Mouse (Mus musculus) inflammation-experienced regulatory T-cells, adult 6 months (primary cell): ENCODE results near the gene Soga3. TPM values are rescaled to one million over a fixed set of nuclear protein-coding genes. Genes with fewer than 3 reads are reported as not detected.

Experiments
- ATAC-seq: one replicate; pipeline ENCODE4 v1.8.0; 2017
- polyA plus RNA-seq, 3 experiments: library from polyadenylated mRNA; unstranded; fragments of 100-300 nt; shearing (Covaris generic); gene quantifications; one replicate each; pipeline ENCODE4 v1.2.1; 2017

Gene Soga3
- polyA plus RNA-seq, 3 experiments from 2014 or later: not detected

DNA sequence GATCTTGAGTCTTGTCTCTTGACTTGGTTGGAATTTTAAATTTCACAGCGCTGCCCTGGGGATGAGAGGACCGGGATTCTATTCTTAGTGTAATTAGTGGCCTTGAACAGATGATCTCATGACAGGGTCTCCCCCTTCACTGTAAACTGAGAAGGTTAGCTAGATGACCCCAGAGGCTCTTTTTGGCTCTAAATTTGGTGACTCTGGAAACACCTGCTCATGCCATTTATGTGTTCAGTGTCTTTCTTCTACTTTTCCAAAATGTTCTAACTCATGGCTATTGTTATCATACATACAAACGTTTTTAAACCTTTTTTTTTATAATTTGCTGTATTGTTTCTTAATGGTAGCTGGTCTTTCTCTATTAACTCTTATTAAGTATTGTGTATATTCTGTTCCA, 65.1 kb downstream of the Soga3 start:
- no peak for ATAC-seq

DNA sequence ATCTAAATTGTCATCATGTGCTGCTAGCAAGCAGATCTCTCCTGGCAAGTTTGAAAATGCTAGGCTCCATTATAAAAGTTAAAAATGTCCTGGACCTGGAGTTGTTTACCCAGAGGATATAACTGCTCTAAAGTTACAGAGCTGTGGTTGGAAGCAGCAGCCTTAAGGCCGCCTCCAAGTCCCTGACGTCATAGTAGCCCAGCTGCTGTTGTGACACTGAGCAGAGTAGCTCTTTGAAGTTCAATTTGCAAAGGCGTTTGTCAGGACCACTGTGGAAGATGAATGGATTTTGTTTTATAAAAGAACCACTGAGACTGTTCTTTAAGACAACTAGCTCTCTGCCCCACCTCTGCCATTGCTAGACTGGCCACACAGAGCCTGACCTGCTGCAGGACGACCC, 67.8 kb downstream of the Soga3 start, which contains the start of gene 9330159F19Rik:
TSS of gene 9330159F19Rik (plus strand) at position 154 of the 400 bp plus-strand sequence.
- ATAC-seq: no peak

- no peak for ATAC-seq
Measured at GRCm38 (mm10) chr10:29213534-29214100, 70.0 kb downstream of the Soga3 start.

DNA sequence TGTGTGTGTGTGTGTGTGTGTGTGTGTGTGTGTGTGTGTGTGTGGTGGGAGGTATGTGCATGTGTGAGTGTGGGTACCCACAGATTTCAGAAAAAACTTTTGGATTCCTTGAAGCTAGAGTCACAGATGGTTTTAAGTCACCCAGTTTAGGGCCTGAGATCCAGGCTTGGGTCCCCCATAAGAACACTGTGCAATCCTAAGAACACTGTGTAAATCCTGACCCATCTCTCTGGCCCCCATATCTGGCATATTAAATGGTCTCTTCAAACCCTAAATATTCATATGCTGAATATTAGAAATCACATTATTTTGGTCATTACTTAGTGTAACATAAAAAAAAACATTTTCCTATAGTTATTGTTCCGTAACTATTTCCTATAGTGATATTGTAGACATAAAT, 73.3 kb downstream of the Soga3 start:
- no peak for ATAC-seq

DNA sequence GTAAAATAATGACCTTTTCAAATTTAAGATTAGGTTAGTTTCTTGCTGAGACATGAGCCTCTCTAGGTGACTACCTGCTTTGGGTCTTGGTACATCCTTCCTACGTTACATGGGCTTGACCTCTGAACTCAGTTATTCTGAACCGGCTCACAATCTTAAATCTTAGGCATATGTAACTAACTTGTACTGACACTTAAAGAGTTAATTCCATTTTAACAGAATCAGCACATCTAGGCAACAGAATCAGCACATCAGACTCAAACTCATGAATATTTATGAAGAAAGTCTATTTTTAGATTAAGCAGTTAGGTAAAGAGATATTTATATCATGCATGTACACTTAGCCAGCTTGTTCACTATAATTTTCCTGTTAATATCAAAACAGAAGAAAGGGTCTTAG, 73.8 kb downstream of the Soga3 start:
- no peak for ATAC-seq

DNA sequence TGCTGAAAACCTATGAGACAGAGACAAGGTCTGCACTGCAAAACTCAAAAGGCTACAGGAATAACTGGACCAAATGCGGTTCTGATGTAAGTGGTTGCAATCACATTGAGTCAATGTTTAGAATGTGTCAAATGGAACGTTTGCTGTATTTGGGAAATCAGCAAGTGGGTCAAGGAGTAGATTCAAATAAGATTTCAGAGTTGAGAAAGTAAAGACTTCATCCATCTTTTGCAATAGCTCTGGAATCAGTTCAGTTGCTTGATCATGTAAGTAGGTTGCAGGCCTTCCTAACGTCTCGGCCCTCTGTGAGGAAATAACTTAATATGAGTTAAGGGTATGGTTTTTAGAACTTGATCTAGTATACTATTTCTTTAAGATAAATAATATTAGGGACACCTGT, 81.7 kb downstream of the Soga3 start:
- no peak for ATAC-seq

DNA sequence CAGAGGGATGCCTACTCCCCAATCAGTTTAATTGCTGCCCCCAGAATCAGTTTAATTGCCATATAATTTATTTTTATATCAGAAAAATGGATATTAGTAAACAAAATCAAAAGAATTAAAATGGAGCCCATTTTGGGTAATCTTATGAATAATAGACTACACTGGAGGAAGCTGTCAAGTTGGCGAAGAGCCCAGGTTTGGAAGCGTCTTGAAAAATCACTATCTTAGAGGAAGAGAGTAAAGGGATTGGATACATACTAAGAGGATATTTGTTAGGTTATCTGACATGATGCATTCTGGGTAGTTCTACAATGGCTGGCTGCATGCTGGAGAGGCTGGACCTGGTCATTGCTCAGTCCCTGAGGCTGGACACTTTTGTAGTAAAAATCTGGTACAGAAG, 87.6 kb downstream of the Soga3 start:
- no peak for ATAC-seq

Other genes with a start within 250 kb of the Soga3 start
- not detected for gene 2310057J18Rik, start 157.5 kb upstream of the Soga3 start, polyA plus RNA-seq
- not detected for gene Gm49353, start 55.1 kb downstream of the Soga3 start, polyA plus RNA-seq
- not detected for gene 9330159F19Rik, start 67.8 kb downstream of the Soga3 start, polyA plus RNA-seq
- gene Echdc1, start 169.3 kb downstream of the Soga3 start, polyA plus RNA-seq: 10 to 100 TPM; 27.4 to 38.1 (median 28.4) TPM
- 10 to 100 TPM; 57.6 to 69.4 (median 67.7) TPM for gene Rnf146, start 218.6 kb downstream of the Soga3 start, polyA plus RNA-seq